Mouse (Mus musculus): Measurements from ENCODE around the gene Trim45.
A peak's percentile ranks its signal among the peaks of the same experiment; 100 is the strongest.

The Trim45 gene

GRCm38 (mm10) chr3:100931332-100932076 lies 9.5 kb downstream of the Trim45 start:
- DNase-seq (ENCODE audit: low spot score in 2 of 2) = no peak

- DNase-seq (ENCODE audit: low spot score in 2 of 2) = no peak
Observed at GRCm38 (mm10) chr3:100932077-100932944, 10.3 kb downstream of the Trim45 start.

GRCm38 (mm10) chr3:100935521-100935920 lies 13.5 kb downstream of the Trim45 start:
- no peak for DNase-seq (ENCODE audit: low spot score in 2 of 2)

- no peak for DNase-seq (ENCODE audit: low spot score in 2 of 2)
Observed at GRCm38 (mm10) chr3:100936201-100936600, 14.2 kb downstream of the Trim45 start.

- no peak for DNase-seq (ENCODE audit: low spot score in 2 of 2)
Observed at GRCm38 (mm10) chr3:100938211-100938610, 16.2 kb downstream of the Trim45 start.

GRCm38 (mm10) chr3:100940496-100941037 lies 18.6 kb downstream of the Trim45 start:
- DNase-seq (ENCODE audit: low spot score in 2 of 2) = no peak

GRCm38 (mm10) chr3:100947286-100947685 lies 25.3 kb downstream of the Trim45 start:
- no peak for DNase-seq (ENCODE audit: low spot score in 2 of 2)

- DNase-seq (ENCODE audit: low spot score in 2 of 2) = no peak
Observed at GRCm38 (mm10) chr3:100951531-100951930, 29.5 kb downstream of the Trim45 start.

- no peak for DNase-seq (ENCODE audit: low spot score in 2 of 2)
Observed at GRCm38 (mm10) chr3:100954616-100955015, 32.6 kb downstream of the Trim45 start.

GRCm38 (mm10) chr3:100961007-100961406 lies 39.0 kb downstream of the Trim45 start:
- no peak for DNase-seq (ENCODE audit: low spot score in 2 of 2)

GRCm38 (mm10) chr3:100961501-100961900 lies 39.5 kb downstream of the Trim45 start:
- no peak for DNase-seq (ENCODE audit: low spot score in 2 of 2)

GRCm38 (mm10) chr3:100963849-100964542 lies 42.0 kb downstream of the Trim45 start:
- peak; percentile 69 to 79 for DNase-seq (ENCODE audit: low spot score in 2 of 2)

- peak; percentile 93 to 95 for DNase-seq (ENCODE audit: low spot score in 2 of 2)
Observed at GRCm38 (mm10) chr3:100969176-100969917, 47.3 kb downstream of the Trim45 start, which contains the start of gene Ttf2. Gene Ttf2 (minus strand): TSS chr3:100969663.

GRCm38 (mm10) chr3:100973906-100974305 lies 51.9 kb downstream of the Trim45 start:
- DNase-seq (ENCODE audit: low spot score in 2 of 2) = no peak

- no peak for DNase-seq (ENCODE audit: low spot score in 2 of 2)
Observed at GRCm38 (mm10) chr3:100979290-100979689, 57.3 kb downstream of the Trim45 start.

Data from right cerebral cortex, postnatal 10 days (tissue).